Mouse (Mus musculus): ENCODE data around the gene Faf2.
A peak's percentile ranks its signal among the peaks of the same experiment; 100 is the strongest.
"Not testable (repeated sequence)": the region's sequence is repeated elsewhere in the genome, so short reads cannot be mapped to it uniquely, and the experiment has no call there.

The Faf2 gene

GRCm38 (mm10) chr13:54607204-54607603 is 14.4 kb upstream of the Faf2 start:
- no peak for DNase-seq (ENCODE audit: low spot score)

- DNase-seq (ENCODE audit: low spot score): no peak
Measured at GRCm38 (mm10) chr13:54608002-54608401, 13.6 kb upstream of the Faf2 start.

- no peak for DNase-seq (ENCODE audit: low spot score)
Measured at GRCm38 (mm10) chr13:54608666-54609065, 12.9 kb upstream of the Faf2 start.

GRCm38 (mm10) chr13:54609301-54609700 is 12.3 kb upstream of the Faf2 start:
- DNase-seq (ENCODE audit: low spot score): no peak

GRCm38 (mm10) chr13:54610613-54610971 is 11.0 kb upstream of the Faf2 start:
- DNase-seq (ENCODE audit: low spot score): no peak

GRCm38 (mm10) chr13:54610972-54611754 is 10.4 kb upstream of the Faf2 start, which contains the start of gene Cltb:
Cltb (minus strand) TSS chr13:54611344.
- peak; percentile 82 for DNase-seq (ENCODE audit: low spot score)

- DNase-seq (ENCODE audit: low spot score): not testable (repeated sequence)
Measured at GRCm38 (mm10) chr13:54613141-54613540, 8.4 kb upstream of the Faf2 start.

GRCm38 (mm10) chr13:54616307-54616706 is 5.3 kb upstream of the Faf2 start:
- DNase-seq (ENCODE audit: low spot score): no peak

GRCm38 (mm10) chr13:54616998-54617397 is 4.6 kb upstream of the Faf2 start:
- no peak for DNase-seq (ENCODE audit: low spot score)

GRCm38 (mm10) chr13:54621960-54622521 is 457 bp downstream of the Faf2 start:
- no peak for DNase-seq (ENCODE audit: low spot score)

GRCm38 (mm10) chr13:54629128-54629527 is 7.5 kb downstream of the Faf2 start:
- DNase-seq (ENCODE audit: low spot score): no peak

- DNase-seq (ENCODE audit: low spot score): no peak
Measured at GRCm38 (mm10) chr13:54632731-54633277, 11.2 kb downstream of the Faf2 start.

GRCm38 (mm10) chr13:54635011-54635410 is 13.4 kb downstream of the Faf2 start:
- no peak for DNase-seq (ENCODE audit: low spot score)

GRCm38 (mm10) chr13:54650461-54650860 is 28.9 kb downstream of the Faf2 start:
- no peak for DNase-seq (ENCODE audit: low spot score)

- no peak for DNase-seq (ENCODE audit: low spot score)
Measured at GRCm38 (mm10) chr13:54660877-54661276, 39.3 kb downstream of the Faf2 start.

GRCm38 (mm10) chr13:54661358-54661757 is 39.8 kb downstream of the Faf2 start:
- no peak for DNase-seq (ENCODE audit: low spot score)

- DNase-seq (ENCODE audit: low spot score): no peak
Measured at GRCm38 (mm10) chr13:54663999-54664398, 42.4 kb downstream of the Faf2 start.

GRCm38 (mm10) chr13:54664509-54664908 is 42.9 kb downstream of the Faf2 start:
- no peak for DNase-seq (ENCODE audit: low spot score)

GRCm38 (mm10) chr13:54665062-54665461 is 43.5 kb downstream of the Faf2 start:
- DNase-seq (ENCODE audit: low spot score): no peak

GRCm38 (mm10) chr13:54670491-54670890 is 48.9 kb downstream of the Faf2 start:
- no peak for DNase-seq (ENCODE audit: low spot score)

GRCm38 (mm10) chr13:54675895-54676590 is 54.5 kb downstream of the Faf2 start:
- no peak for DNase-seq (ENCODE audit: low spot score)

- DNase-seq (ENCODE audit: low spot score): no peak
Measured at GRCm38 (mm10) chr13:54678263-54678662, 56.7 kb downstream of the Faf2 start.
